ENCODE assay signal across 13 mouse cellular contexts in genomic region chr13:40390120-40390519, GRCm38 (mm10). TPM values are rescaled to one million over a fixed set of nuclear protein-coding genes. Genes with fewer than 3 reads are reported as not detected.
"Had no signal": no experiment of that assay in that cellular context is flagged by ENCODE, and none has a peak within 500 bp of the region (broad histone marks: within the 10 kb centered on the region; RNA-seq: fewer than 3 reads in every experiment).

No protein-coding gene starts in this region.

- DNase-seq: retina, postnatal 1 day; right cerebral cortex, adult 18-20 months; right cerebral cortex, postnatal 14 days; right cerebral cortex, postnatal 25 days; right cerebral cortex, postnatal 4 days; spleen, adult 18-20 months; thymus, adult 18-20 months; thymus, adult 2 months; thymus, postnatal 14 days; thymus, postnatal 25 days; thymus, postnatal 36 days; thymus, postnatal 4 days had no signal

RNA-seq across cellular contexts. Expression of gene Ofcc1, which starts 28.9 kb away (rescaled TPM):
- total RNA-seq: neutrophil, adult 5-6 weeks had no signal
